Mouse (Mus musculus) C2C12 (cell line): ENCODE results near the gene Slc36a4.

Experiments
- CTCF ChIP-seq: IDR thresholded peaks from one replicate; pipeline ENCODE4 v1.5.1; 2011; ENCODE audit not compliant: control insufficient read depth, insufficient read depth, insufficient read length
- MYOD1 ChIP-seq: IDR thresholded peaks from one replicate; pipeline ENCODE4 v1.6.1; 2011; ENCODE audit warnings: low read depth; ENCODE audit not compliant: control insufficient read depth, insufficient read length

- TF ChIP-seq CTCF (no peak), MYOD1 (no peak)
Observed at GRCm38 (mm10) chr9:15708979-15709598, 449 bp upstream of the Slc36a4 start.
